Comparison of ENCODE assay signal across 16 mouse cellular contexts in genomic region chr5:28412006-28412685, GRCm38 (mm10). TPM values are rescaled to one million over a fixed set of nuclear protein-coding genes. Genes with fewer than 3 reads are reported as not detected.
DNase-seq lines count a peak whose midpoint lies in the region; ATAC-seq and TF ChIP-seq lines count a peak whose summit lies in the region.
"Had no signal": no experiment of that assay in that cellular context is flagged by ENCODE, and none has a peak within 500 bp of the region (broad histone marks: within the 10 kb centered on the region; RNA-seq: fewer than 3 reads in every experiment).

No protein-coding gene starts in this region.

- no peaks in the 10 kb centered on the region for H3K27me3 ChIP-seq in heart, adult 2 months (ENCODE audit: control insufficient read depth, insufficient read depth, low read length)
- H3K27me3 ChIP-seq in testis, adult 2 months (ENCODE audit: control insufficient read depth, insufficient read depth, low read length): no peaks in the 10 kb centered on the region
- H3K27me3 ChIP-seq in cerebellum, adult 2 months (ENCODE audit: control insufficient read depth, insufficient read depth, low read length): no peaks in the 10 kb centered on the region
- H3K27me3 ChIP-seq: embryonic facial prominence, embryonic 12.5 days; forebrain, embryonic 12.5 days; kidney, embryonic 15.5 days; midbrain, embryonic 12.5 days had no signal

- peak; percentile 90 for DNase-seq in heart, adult 11 months
- DNase-seq in heart, adult 2 months: no peak
- peak; percentile 15 for DNase-seq in lung, postnatal 36 days
- no peak for DNase-seq in lung, postnatal 25 days (ENCODE audit: low spot score)
- peak; percentile 58 for DNase-seq in adrenal gland, postnatal 25 days
- DNase-seq in cerebellum, adult 2 months: no peak
- DNase-seq: B cell, adult 2 months; thymus, postnatal 36 days had no signal

- ATAC-seq in erythroid progenitor cell, adult 5-6 weeks (replicated peaks; ENCODE audit: low FRiP score, poor library complexity, severe bottlenecking): no peak
- ATAC-seq: hindbrain, postnatal 0 days had no signal

- no peak for TF ChIP-seq EP300 in heart, adult 2 months (IDR thresholded peaks at IDR 0.05; ENCODE audit: insufficient read depth, low read depth, low read length)

- intact Hi-C loops in heart, adult 2 months (cut with DNase I): no loop called here

- no peak overlapping the region for H3K4me3 ChIP-seq in heart, adult 2 months
- peak overlapping the region; percentile 21; the same call in 1 of the 2 replicates for H3K4me3 ChIP-seq in testis, adult 2 months (ENCODE audit: control insufficient read depth, low read depth, low read length)
- no peak overlapping the region for H3K4me3 ChIP-seq in cerebellum, adult 2 months (replicated peaks; ENCODE audit: insufficient read depth, low read depth, low read length)
- H3K4me3 ChIP-seq: embryonic facial prominence, embryonic 12.5 days; forebrain, embryonic 12.5 days; kidney, embryonic 15.5 days; midbrain, embryonic 12.5 days had no signal

- no peak for TF ChIP-seq CTCF in heart, adult 2 months (IDR thresholded peaks at IDR 0.05)
- no peak for TF ChIP-seq CTCF in testis, adult 2 months (IDR thresholded peaks at IDR 0.05; ENCODE audit: control insufficient read depth, insufficient read depth, insufficient replicate concordance, low read depth, low read length)
- TF ChIP-seq CTCF in cerebellum, adult 2 months (IDR thresholded peaks at IDR 0.05; ENCODE audit: borderline replicate concordance, insufficient read depth, low read depth, low read length): no peak

- H3K9ac ChIP-seq in heart, adult 2 months (ENCODE audit: low read depth, low read length): no peak overlapping the region
- H3K9ac ChIP-seq: embryonic facial prominence, embryonic 12.5 days; forebrain, embryonic 12.5 days; kidney, embryonic 15.5 days; midbrain, embryonic 12.5 days had no signal

- no peaks in the 10 kb centered on the region for H3K79me2 ChIP-seq in heart, adult 2 months (replicated peaks; ENCODE audit: control insufficient read depth, insufficient read depth, low read length)

- 54% methylated on average over 2 of the region's 2 CpGs for WGBS in heart, adult 2 months
- WGBS in cerebellum, adult 2 months: 19% methylated on average over 2 of the region's 2 CpGs

- H3K36me3 ChIP-seq in heart, adult 2 months (ENCODE audit: control insufficient read depth, insufficient read depth, low read length): peaks cover 14% of the 10 kb centered on the region
- H3K36me3 ChIP-seq in testis, adult 2 months (ENCODE audit: control insufficient read depth, insufficient read depth, low read length): peaks cover 8% of the 10 kb centered on the region

- peaks cover 2% of the 10 kb centered on the region; the same call in 1 of the 2 replicates for H3K4me1 ChIP-seq in heart, adult 2 months (ENCODE audit: control insufficient read depth, insufficient read depth, low read length)
- H3K4me1 ChIP-seq in testis, adult 2 months (ENCODE audit: control insufficient read depth, insufficient read depth, low read length): 0 out of 2 replicates have a peak, but pooled peaks cover 3% of the 10 kb centered on the region
- peaks cover 26% of the 10 kb centered on the region for H3K4me1 ChIP-seq in cerebellum, adult 2 months (ENCODE audit: control insufficient read depth, insufficient read depth, low read length)
- H3K4me1 ChIP-seq: embryonic facial prominence, embryonic 12.5 days; forebrain, embryonic 12.5 days; kidney, embryonic 15.5 days; midbrain, embryonic 12.5 days had no signal

- no peak for TF ChIP-seq POLR2A in heart, adult 2 months (IDR thresholded peaks at IDR 0.05; ENCODE audit: insufficient read depth, low read depth, low read length)
- TF ChIP-seq POLR2A in testis, adult 2 months (IDR thresholded peaks at IDR 0.05; ENCODE audit: control insufficient read depth, low read depth, low read length): no peak
- TF ChIP-seq POLR2A in cerebellum, adult 2 months (IDR thresholded peaks at IDR 0.05; ENCODE audit: borderline replicate concordance, insufficient read depth, low read length): no peak

- H3K27ac ChIP-seq in heart, adult 2 months: no peak overlapping the region
- H3K27ac ChIP-seq in testis, adult 2 months (ENCODE audit: control insufficient read depth, insufficient read depth, low read depth, low read length): no peak overlapping the region
- H3K27ac ChIP-seq in cerebellum, adult 2 months (ENCODE audit: insufficient read depth, low read length): no peak overlapping the region
- H3K27ac ChIP-seq: embryonic facial prominence, embryonic 12.5 days; forebrain, embryonic 12.5 days; hindbrain, postnatal 0 days; kidney, embryonic 15.5 days; midbrain, embryonic 12.5 days had no signal

RNA-seq across cellular contexts. Expression of gene Shh, which starts 54.9 kb away (rescaled TPM):
- not detected for total RNA-seq in heart, adult 2 months (2021)
- polyA plus RNA-seq in heart, adult 2 months (2012; rRNA removed): not detected in 2 replicates
- total RNA-seq in adrenal gland, postnatal 25 days (2021): 13.2 and 14.6 TPM in 2 replicates
- polyA plus RNA-seq in testis, adult 2 months (2012; rRNA removed): 0.04 and 0.59 TPM in 2 replicates
- total RNA-seq in erythroid progenitor cell, adult 5-6 weeks (2015; ENCODE audit: low replicate concordance): not detected in 2 replicates
- not detected in 2 replicates for total RNA-seq in erythroid progenitor cell, adult 5-6 weeks (2017; ENCODE audit: low replicate concordance)
- polyA plus RNA-seq in cerebellum, adult 2 months (2012; rRNA removed): 5.1 TPM in 2 replicates
- polyA plus RNA-seq: heart, embryonic 14.5 days had no signal

Comparison
In these comparisons a context has a peak if more than half of its experiments do, and no peak if none do; other contexts are left out.
1. DNase-seq: peak in heart, adult 11 months (single experiment), lung, postnatal 36 days (single experiment) and adrenal gland, postnatal 25 days (single experiment); none in heart, adult 2 months (0 of 2), lung, postnatal 25 days (single experiment) and cerebellum, adult 2 months (0 of 2).
2. RNA of gene Shh, which starts 54.9 kb away (total RNA-seq): 13.2 to 14.6 TPM in adrenal gland, postnatal 25 days; not detected in heart, adult 2 months and not detected in erythroid progenitor cell, adult 5-6 weeks; every median in the first group is over 10 times any median in the second.